Mouse (Mus musculus) heart, embryonic 16.5 days (tissue): Measurements from ENCODE around the gene Crybb1. TPM values are rescaled to one million over a fixed set of nuclear protein-coding genes. Genes with fewer than 3 reads are reported as not detected.

Experiments
- ATAC-seq: fragments of 200-750 bp; cut with Nextera tagmentation; replicated peaks from 2 replicates; pipeline ENCODE4 v1.8.0; 2017; ENCODE audit warnings: moderate number of reproducible peaks; ENCODE audit not compliant: insufficient read depth, low FRiP score; ENCODE audit errors: extremely low read depth
- H3K27ac ChIP-seq: fragments of 300-500 bp; sonication (generic); 2 replicates; pipeline ENCODE4 v1.5.1; 2014; ENCODE audit warnings: mild to moderate bottlenecking, low read length, control low read depth, moderate library complexity
- H3K27me3 ChIP-seq: fragments of 300-500 bp; sonication (generic); 2 replicates; pipeline ENCODE4 v1.6.1; 2014; ENCODE audit warnings: low read length, mixed read lengths; ENCODE audit not compliant: control insufficient read depth, insufficient read depth
- H3K36me3 ChIP-seq: fragments of 300-500 bp; sonication (generic); 2 replicates; pipeline ENCODE4 v1.6.1; 2014; ENCODE audit not compliant: control insufficient read depth, insufficient read depth
- H3K4me1 ChIP-seq: fragments of 300-500 bp; sonication (generic); 2 replicates; pipeline ENCODE4 v1.6.1; 2014; ENCODE audit warnings: low read length, mixed read lengths; ENCODE audit not compliant: control insufficient read depth, insufficient read depth
- H3K4me2 ChIP-seq: fragments of 300-500 bp; sonication (generic); 2 replicates; pipeline ENCODE4 v1.6.1; 2014; ENCODE audit warnings: low read depth, mild to moderate bottlenecking, control low read depth, low read length
- H3K4me3 ChIP-seq: fragments of 300-500 bp; sonication (generic); 2 replicates; pipeline ENCODE4 v1.5.1; 2014; ENCODE audit warnings: mild to moderate bottlenecking, control low read depth, low read length
- H3K9ac ChIP-seq: fragments of 300-500 bp; sonication (generic); 2 replicates; pipeline ENCODE4 v1.6.1; 2014; ENCODE audit warnings: low read length, control low read depth
- H3K9me3 ChIP-seq: fragments of 300-500 bp; sonication (generic); replicated peaks from 2 replicates; pipeline ENCODE4 v1.6.1; 2016; ENCODE audit warnings: low read length; ENCODE audit not compliant: control insufficient read depth
- WGBS: fragments of 180-500 bp; shearing (Covaris S2); extraction: QIAGEN DNeasy Blood & Tissue Kit; methylation state at CpG from one replicate; pipeline ENCODE4 v1.1.7; 2014; 5-methylcytosine and 5-hydroxymethylcytosine counted together
- polyA plus RNA-seq: library from polyadenylated mRNA; unstranded; fragments of >200 nt; fragmentation: Nextera tagmentation; extraction: Ambion mirVana; gene quantifications from 2 replicates; pipeline ENCODE4 v1.2.1, GENCODE M21; 2015

Crybb1 gene
- polyA plus RNA-seq, 1 experiment from 2014 or later = 1.5 TPM

- H3K9me3 ChIP-seq = no peaks in the 10 kb centered on the region
- H3K4me3 ChIP-seq = peak overlapping the region; percentile 7; the same call in 1 of the 2 replicates
- peak overlapping the region; percentile 43 for H3K27ac ChIP-seq
- no peaks in the 10 kb centered on the region for H3K27me3 ChIP-seq
- peaks cover 52% of the 10 kb centered on the region for H3K4me1 ChIP-seq
- H3K36me3 ChIP-seq = no peaks in the 10 kb centered on the region
- peak overlapping the region; percentile 53 for H3K9ac ChIP-seq
- peak overlapping the region; percentile 39 for H3K4me2 ChIP-seq
- no peak for ATAC-seq
- 69% methylated on average over 17 of the region's 17 CpGs for WGBS
Measured at GRCm38 (mm10) chr5:112279181-112280021, 23.8 kb downstream of the Crybb1 start.

GRCm38 (mm10) chr5:112280151-112280550 lies 24.5 kb downstream of the Crybb1 start:
- peaks cover 60% of the 10 kb centered on the region for H3K4me1 ChIP-seq
- 63% methylated on average over 7 of the region's 7 CpGs for WGBS

GRCm38 (mm10) chr5:112280863-112281660 lies 25.4 kb downstream of the Crybb1 start:
- Histone ChIP-seq H3K36me3 (no peaks in the 10 kb centered on the region), H3K9me3 (no peaks in the 10 kb centered on the region), H3K4me1 (peaks cover 66% of the 10 kb centered on the region), H3K4me3 (no peak overlapping the region), H3K9ac (peak overlapping the region; percentile 13; the same call in 1 of the 2 replicates), H3K27me3 (no peaks in the 10 kb centered on the region), H3K27ac (peak overlapping the region; percentile 43), H3K4me2 (no peak overlapping the region)
- WGBS = 62% methylated on average over 15 of the region's 15 CpGs
- no peak for ATAC-seq

More at GRCm38 (mm10) chr5:112280151-112280550, 24.5 kb downstream of the Crybb1 start:
- Histone ChIP-seq H3K4me3 (no peak overlapping the region), H3K27ac (peak overlapping the region; percentile 43), H3K9ac (peak overlapping the region; percentile 47), H3K27me3 (no peaks in the 10 kb centered on the region), H3K4me2 (peak overlapping the region; percentile 39), H3K36me3 (no peaks in the 10 kb centered on the region), H3K9me3 (no peaks in the 10 kb centered on the region)
- no peak for ATAC-seq

- Histone ChIP-seq H3K27ac (no peak overlapping the region; the same call in 1 of the 2 replicates), H3K4me1 (peaks cover 66% of the 10 kb centered on the region), H3K4me3 (no peak overlapping the region), H3K9me3 (no peaks in the 10 kb centered on the region), H3K4me2 (no peak overlapping the region), H3K9ac (no peak overlapping the region), H3K36me3 (no peaks in the 10 kb centered on the region), H3K27me3 (no peaks in the 10 kb centered on the region)
- ATAC-seq = no peak
- 75% methylated on average over 4 of the region's 4 CpGs for WGBS
Measured at GRCm38 (mm10) chr5:112281676-112282075, 26.1 kb downstream of the Crybb1 start.

GRCm38 (mm10) chr5:112282123-112282779 lies 26.6 kb downstream of the Crybb1 start:
- peak overlapping the region; percentile 84 for H3K27ac ChIP-seq
- H3K9ac ChIP-seq = no peak overlapping the region; the same call in 1 of the 2 replicates
- H3K4me2 ChIP-seq = peak overlapping the region; percentile 36; the same call in 1 of the 2 replicates
- H3K36me3 ChIP-seq = no peaks in the 10 kb centered on the region
- no peaks in the 10 kb centered on the region for H3K27me3 ChIP-seq
- no peak overlapping the region for H3K4me3 ChIP-seq
- H3K9me3 ChIP-seq = no peaks in the 10 kb centered on the region
- WGBS = 60% methylated on average over 6 of the region's 6 CpGs
- peaks cover 66% of the 10 kb centered on the region for H3K4me1 ChIP-seq
- ATAC-seq = no peak

- ATAC-seq = no peak
- Histone ChIP-seq H3K4me2 (peak overlapping the region; percentile 36), H3K9me3 (no peaks in the 10 kb centered on the region), H3K9ac (no peak overlapping the region; the same call in 1 of the 2 replicates), H3K4me1 (peaks cover 64% of the 10 kb centered on the region), H3K27ac (peak overlapping the region; percentile 84), H3K4me3 (no peak overlapping the region), H3K27me3 (no peaks in the 10 kb centered on the region), H3K36me3 (no peaks in the 10 kb centered on the region)
- 57% methylated on average over 9 of the region's 9 CpGs for WGBS
Measured at GRCm38 (mm10) chr5:112282780-112283482, 27.3 kb downstream of the Crybb1 start.

GRCm38 (mm10) chr5:112283543-112284202 lies 28.1 kb downstream of the Crybb1 start:
- Histone ChIP-seq H3K4me3 (no peak overlapping the region), H3K27me3 (no peaks in the 10 kb centered on the region), H3K4me2 (peak overlapping the region; percentile 36; the same call in 1 of the 2 replicates), H3K9me3 (no peaks in the 10 kb centered on the region), H3K4me1 (peaks cover 66% of the 10 kb centered on the region), H3K27ac (peak overlapping the region; percentile 84), H3K36me3 (no peaks in the 10 kb centered on the region), H3K9ac (no peak overlapping the region)
- ATAC-seq = peak; percentile 51; the same call in 1 of the 2 replicates
- 50% methylated on average over 10 of the region's 10 CpGs for WGBS

GRCm38 (mm10) chr5:112284203-112284582 lies 28.6 kb downstream of the Crybb1 start:
- Histone ChIP-seq H3K27ac (peak overlapping the region; percentile 84), H3K9ac (peak overlapping the region; percentile 40), H3K4me1 (peaks cover 64% of the 10 kb centered on the region), H3K4me2 (peak overlapping the region; percentile 13; the same call in 1 of the 2 replicates), H3K4me3 (no peak overlapping the region), H3K27me3 (no peaks in the 10 kb centered on the region), H3K36me3 (no peaks in the 10 kb centered on the region), H3K9me3 (no peaks in the 10 kb centered on the region)
- ATAC-seq = no peak
- WGBS = 67% methylated on average over 7 of the region's 7 CpGs
